Mouse (Mus musculus): ENCODE measurements around the gene Erbb3. TPM values are rescaled to one million over a fixed set of nuclear protein-coding genes. Genes with fewer than 3 reads are reported as not detected.

Gene Erbb3
- total and polyA plus RNA-seq, 2 experiments from 2014 or later = 0.41 to 1.3 TPM

DNA sequence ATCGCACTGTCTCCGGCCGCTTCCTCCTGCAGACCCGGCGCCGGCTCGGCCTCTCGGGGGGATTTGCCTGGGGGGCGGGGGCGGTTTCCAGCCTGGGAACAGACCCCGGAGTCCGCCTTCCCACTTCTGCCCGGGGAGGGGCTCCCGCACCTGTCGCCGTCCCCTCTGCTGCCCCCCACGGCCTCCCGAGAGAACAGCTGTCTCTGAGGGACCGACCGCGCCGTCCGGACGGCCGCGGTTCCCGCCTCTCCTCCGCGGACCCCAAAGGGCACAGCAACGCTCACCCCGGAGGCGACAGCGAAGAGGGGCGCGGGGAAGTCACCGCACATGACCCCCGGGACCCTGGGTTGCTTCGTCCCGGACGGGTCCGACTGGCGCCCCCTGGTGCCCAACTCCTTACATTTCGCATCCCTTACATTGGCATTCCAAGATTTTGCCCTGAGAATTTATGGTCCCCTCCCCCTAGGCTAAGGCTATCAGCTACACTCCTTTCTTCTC is 790 bp upstream of the Erbb3 start:
- no peaks in the 10 kb centered on the region for H3K36me3 ChIP-seq (ENCODE audit: insufficient read depth)
- H3K27ac ChIP-seq (ENCODE audit: low read depth, low read length) = no peak overlapping the region; the same call in 1 of the 2 replicates
- TF ChIP-seq CTCF (IDR thresholded peaks at IDR 0.05; ENCODE audit: low read depth) = peak; percentile 79
- H3K4me3 ChIP-seq (ENCODE audit: low read depth, low read length) = peak overlapping the region; percentile 58
- H3K4me1 ChIP-seq (ENCODE audit: insufficient read depth) = no peaks in the 10 kb centered on the region
- peak; percentile 72 for DNase-seq
- peak; percentile 78 for ATAC-seq
- 2% methylated on average over 42 of the region's 43 CpGs for whole genome bisulfite sequencing
- H3K9ac ChIP-seq = peak overlapping the region; percentile 51
- H3K27me3 ChIP-seq (ENCODE audit: insufficient read depth, low read length) = peaks cover 18% of the 10 kb centered on the region
- no peaks in the 10 kb centered on the region for H3K9me3 ChIP-seq (ENCODE audit: low read length)
- H3K4me2 ChIP-seq (ENCODE audit: low read depth) = peak overlapping the region; percentile 96

GRCm38 (mm10) chr10:128588775-128589463 is 533 bp downstream of the Erbb3 start:
- ATAC-seq (no peak), DNase-seq (no peak)
- peaks cover 18% of the 10 kb centered on the region for H3K27me3 ChIP-seq (ENCODE audit: insufficient read depth, low read length)
- no peaks in the 10 kb centered on the region for H3K4me1 ChIP-seq (ENCODE audit: insufficient read depth)
- H3K36me3 ChIP-seq (ENCODE audit: insufficient read depth) = no peaks in the 10 kb centered on the region
- peak overlapping the region; percentile 58 for H3K4me3 ChIP-seq (ENCODE audit: low read depth, low read length)
- 5% methylated on average over 23 of the region's 23 CpGs for WGBS
- peak overlapping the region; percentile 96 for H3K4me2 ChIP-seq (ENCODE audit: low read depth)
- no peak overlapping the region for H3K27ac ChIP-seq (ENCODE audit: low read depth, low read length)
- H3K9me3 ChIP-seq (ENCODE audit: low read length) = no peaks in the 10 kb centered on the region
- H3K9ac ChIP-seq = peak overlapping the region; percentile 51
- TF ChIP-seq CTCF (IDR thresholded peaks at IDR 0.05; ENCODE audit: low read depth) = no peak

DNA sequence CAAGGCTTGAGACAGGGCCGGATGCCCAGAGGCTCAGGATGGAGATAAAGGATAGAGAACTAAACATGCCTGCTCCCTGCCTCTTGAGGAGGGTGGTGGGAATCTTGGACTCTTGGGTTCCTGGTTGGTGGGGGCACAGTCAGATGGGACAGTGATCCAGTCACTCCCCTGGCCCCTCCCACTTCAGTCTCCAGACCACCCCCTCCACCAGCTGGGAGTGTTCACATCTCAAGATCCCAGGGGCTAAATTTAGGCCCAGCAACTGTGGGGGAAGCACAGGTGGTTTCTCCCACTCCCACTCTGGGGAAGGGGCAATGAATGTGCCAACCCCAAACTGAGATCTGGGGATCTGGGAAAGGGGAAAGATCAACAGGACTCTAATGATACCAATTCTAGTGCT is 1.3 kb downstream of the Erbb3 start:
- no peak overlapping the region for H3K9ac ChIP-seq
- no peak overlapping the region for H3K4me2 ChIP-seq (ENCODE audit: low read depth)
- no peak for ATAC-seq
- H3K4me1 ChIP-seq (ENCODE audit: insufficient read depth) = no peaks in the 10 kb centered on the region
- no peak for TF ChIP-seq CTCF (IDR thresholded peaks at IDR 0.05; ENCODE audit: low read depth)
- DNase-seq = no peak
- no peaks in the 10 kb centered on the region for H3K36me3 ChIP-seq (ENCODE audit: insufficient read depth)
- no peak overlapping the region for H3K27ac ChIP-seq (ENCODE audit: low read depth, low read length)
- WGBS = 6% methylated on average over 1 of the region's 1 CpGs
- H3K27me3 ChIP-seq (ENCODE audit: insufficient read depth, low read length) = peaks cover 18% of the 10 kb centered on the region
- H3K4me3 ChIP-seq (ENCODE audit: low read depth, low read length) = no peak overlapping the region
- no peaks in the 10 kb centered on the region for H3K9me3 ChIP-seq (ENCODE audit: low read length)

GRCm38 (mm10) chr10:128587697-128588096 is 1.8 kb downstream of the Erbb3 start:
- ATAC-seq (no peak), DNase-seq (no peak)
- Histone ChIP-seq H3K4me3 (ENCODE audit: low read depth, low read length) (no peak overlapping the region), H3K36me3 (ENCODE audit: insufficient read depth) (no peaks in the 10 kb centered on the region), H3K27ac (ENCODE audit: low read depth, low read length) (no peak overlapping the region), H3K4me1 (ENCODE audit: insufficient read depth) (no peaks in the 10 kb centered on the region), H3K9me3 (ENCODE audit: low read length) (no peaks in the 10 kb centered on the region), H3K4me2 (ENCODE audit: low read depth) (no peak overlapping the region), H3K27me3 (ENCODE audit: insufficient read depth, low read length) (peaks cover 18% of the 10 kb centered on the region), H3K9ac (no peak overlapping the region)
- TF ChIP-seq CTCF (IDR thresholded peaks at IDR 0.05; ENCODE audit: low read depth) = no peak
- WGBS = 52% methylated on average over 8 of the region's 8 CpGs

GRCm38 (mm10) chr10:128587120-128587519 is 2.3 kb downstream of the Erbb3 start:
- DNase-seq = no peak
- no peaks in the 10 kb centered on the region for H3K36me3 ChIP-seq (ENCODE audit: insufficient read depth)
- WGBS = 47% methylated on average over 4 of the region's 4 CpGs
- H3K4me2 ChIP-seq (ENCODE audit: low read depth) = no peak overlapping the region
- H3K4me1 ChIP-seq (ENCODE audit: insufficient read depth) = no peaks in the 10 kb centered on the region
- no peaks in the 10 kb centered on the region for H3K9me3 ChIP-seq (ENCODE audit: low read length)
- H3K27me3 ChIP-seq (ENCODE audit: insufficient read depth, low read length) = peaks cover 18% of the 10 kb centered on the region
- H3K9ac ChIP-seq = no peak overlapping the region
- no peak for TF ChIP-seq CTCF (IDR thresholded peaks at IDR 0.05; ENCODE audit: low read depth)
- no peak overlapping the region for H3K27ac ChIP-seq (ENCODE audit: low read depth, low read length)
- no peak overlapping the region for H3K4me3 ChIP-seq (ENCODE audit: low read depth, low read length)
- no peak for ATAC-seq

GRCm38 (mm10) chr10:128586546-128586945 is 2.9 kb downstream of the Erbb3 start:
- 5% methylated on average over 1 of the region's 1 CpGs for WGBS
- DNase-seq = no peak
- Histone ChIP-seq H3K4me2 (ENCODE audit: low read depth) (no peak overlapping the region), H3K9me3 (ENCODE audit: low read length) (no peaks in the 10 kb centered on the region), H3K36me3 (ENCODE audit: insufficient read depth) (no peaks in the 10 kb centered on the region), H3K27me3 (ENCODE audit: insufficient read depth, low read length) (peaks cover 18% of the 10 kb centered on the region), H3K27ac (ENCODE audit: low read depth, low read length) (no peak overlapping the region), H3K4me1 (ENCODE audit: insufficient read depth) (no peaks in the 10 kb centered on the region), H3K9ac (no peak overlapping the region), H3K4me3 (ENCODE audit: low read depth, low read length) (no peak overlapping the region)
- no peak for ATAC-seq
- no peak for TF ChIP-seq CTCF (IDR thresholded peaks at IDR 0.05; ENCODE audit: low read depth)

- no peak for ATAC-seq
Observed at GRCm38 (mm10) chr10:128584386-128584785, 5.1 kb downstream of the Erbb3 start.

More at GRCm38 (mm10) chr10:128584386-128584785, 5.1 kb downstream of the Erbb3 start:
- no peaks in the 10 kb centered on the region for H3K4me1 ChIP-seq (ENCODE audit: insufficient read depth)
- H3K9ac ChIP-seq = no peak overlapping the region
- peaks cover 17% of the 10 kb centered on the region for H3K27me3 ChIP-seq (ENCODE audit: insufficient read depth, low read length)
- no peak overlapping the region for H3K4me3 ChIP-seq (ENCODE audit: low read depth, low read length)
- no peak for DNase-seq
- H3K27ac ChIP-seq (ENCODE audit: low read depth, low read length) = no peak overlapping the region
- 8% methylated on average over 4 of the region's 4 CpGs for WGBS
- no peaks in the 10 kb centered on the region for H3K36me3 ChIP-seq (ENCODE audit: insufficient read depth)
- H3K4me2 ChIP-seq (ENCODE audit: low read depth) = no peak overlapping the region
- no peaks in the 10 kb centered on the region for H3K9me3 ChIP-seq (ENCODE audit: low read length)
- TF ChIP-seq CTCF (IDR thresholded peaks at IDR 0.05; ENCODE audit: low read depth) = no peak

Measured in forebrain, postnatal 0 days (tissue).